Mouse (Mus musculus): ENCODE results near the gene Fxr1. TPM values are rescaled to one million over a fixed set of nuclear protein-coding genes. Genes with fewer than 3 reads are reported as not detected.
"Not testable (repeated sequence)": the region's sequence is repeated elsewhere in the genome, so short reads cannot be mapped to it uniquely, and the experiment has no call there.

Gene Fxr1
- polyA plus RNA-seq, 1 experiment = 491 TPM

DNA sequence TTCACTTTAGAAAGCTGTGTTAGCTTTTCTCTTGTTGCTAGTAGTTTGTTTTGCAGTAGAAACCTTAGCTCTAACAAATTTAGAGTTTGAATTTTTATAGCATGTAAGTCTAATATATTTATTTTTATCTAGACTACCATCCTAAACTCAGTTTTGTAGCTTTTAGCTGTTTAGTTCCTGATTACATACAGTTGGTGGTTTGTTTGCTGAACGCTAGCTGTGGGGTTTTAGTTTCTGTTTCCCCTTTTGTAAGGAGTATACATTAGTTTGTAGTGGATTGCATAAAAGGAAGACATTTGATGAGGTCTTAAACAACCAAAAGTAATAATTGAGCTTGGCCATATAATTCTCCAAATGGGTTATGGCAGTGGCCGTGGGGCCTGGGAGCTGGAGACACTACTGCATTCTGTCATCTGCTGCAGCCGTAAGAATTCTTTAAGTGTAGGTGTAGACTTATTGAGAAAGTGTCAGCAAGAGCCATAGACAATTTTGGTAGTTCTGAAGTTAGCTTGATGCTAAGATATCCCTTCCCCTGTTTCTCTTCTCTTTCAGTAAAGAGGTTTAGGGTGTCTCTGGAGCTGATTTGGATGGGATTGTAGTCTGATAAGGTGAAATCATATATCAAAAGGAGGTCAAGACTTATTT is 14.1 kb downstream of the Fxr1 start:
- H3K9me3 ChIP-seq (replicated peaks; ENCODE audit: control insufficient read depth, insufficient read depth, low read length, poor library complexity, severe bottlenecking) = no peaks in the 10 kb centered on the region
- TF ChIP-seq POLR2A (IDR thresholded peaks at IDR 0.05; ENCODE audit: insufficient read depth, low read length) (no peak), CTCF (IDR thresholded peaks at IDR 0.05; ENCODE audit: low read depth, low read length) (no peak), EP300 (IDR thresholded peaks at IDR 0.05; ENCODE audit: insufficient read depth, low read depth, low read length) (no peak)
- no peak overlapping the region for H3K9ac ChIP-seq (ENCODE audit: low read depth, poor library complexity, severe bottlenecking)
- H3K4me1 ChIP-seq (ENCODE audit: control insufficient read depth, insufficient read depth, low read length) = peaks cover 5% of the 10 kb centered on the region
- no peaks in the 10 kb centered on the region; the same call in 1 of the 2 replicates for H3K36me3 ChIP-seq (ENCODE audit: control insufficient read depth, insufficient read depth, low read length, poor library complexity, severe bottlenecking)
- no peak overlapping the region for H3K4me3 ChIP-seq (ENCODE audit: low read depth, low read length)
- H3K27ac ChIP-seq (ENCODE audit: insufficient read depth, low read length) = peak overlapping the region; percentile 56
- H3K27me3 ChIP-seq (ENCODE audit: control insufficient read depth, insufficient read depth, low read length, poor library complexity, severe bottlenecking) = no peaks in the 10 kb centered on the region

GRCm38 (mm10) chr3:34034803-34035202 is 15.1 kb downstream of the Fxr1 start:
- Histone ChIP-seq H3K9me3 (replicated peaks; ENCODE audit: control insufficient read depth, insufficient read depth, low read length, poor library complexity, severe bottlenecking) (no peaks in the 10 kb centered on the region), H3K9ac (ENCODE audit: low read depth, poor library complexity, severe bottlenecking) (no peak overlapping the region), H3K4me3 (ENCODE audit: low read depth, low read length) (no peak overlapping the region), H3K36me3 (ENCODE audit: control insufficient read depth, insufficient read depth, low read length, poor library complexity, severe bottlenecking) (peaks cover 3% of the 10 kb centered on the region), H3K27ac (ENCODE audit: insufficient read depth, low read length) (peak overlapping the region; percentile 56), H3K27me3 (ENCODE audit: control insufficient read depth, insufficient read depth, low read length, poor library complexity, severe bottlenecking) (no peaks in the 10 kb centered on the region), H3K4me1 (ENCODE audit: control insufficient read depth, insufficient read depth, low read length) (peaks cover 5% of the 10 kb centered on the region)
- TF ChIP-seq EP300 (IDR thresholded peaks at IDR 0.05; ENCODE audit: insufficient read depth, low read depth, low read length) = no peak
- no peak for TF ChIP-seq POLR2A (IDR thresholded peaks at IDR 0.05; ENCODE audit: insufficient read depth, low read length)
- TF ChIP-seq CTCF (IDR thresholded peaks at IDR 0.05; ENCODE audit: low read depth, low read length) = no peak

GRCm38 (mm10) chr3:34035706-34036105 is 16.0 kb downstream of the Fxr1 start:
- Histone ChIP-seq H3K4me3 (ENCODE audit: low read depth, low read length) (peak overlapping the region; percentile 51), H3K9ac (ENCODE audit: low read depth, poor library complexity, severe bottlenecking) (peak overlapping the region; percentile 78), H3K4me1 (ENCODE audit: control insufficient read depth, insufficient read depth, low read length) (peaks cover 5% of the 10 kb centered on the region), H3K36me3 (ENCODE audit: control insufficient read depth, insufficient read depth, low read length, poor library complexity, severe bottlenecking) (peaks cover 11% of the 10 kb centered on the region), H3K9me3 (replicated peaks; ENCODE audit: control insufficient read depth, insufficient read depth, low read length, poor library complexity, severe bottlenecking) (no peaks in the 10 kb centered on the region), H3K27me3 (ENCODE audit: control insufficient read depth, insufficient read depth, low read length, poor library complexity, severe bottlenecking) (no peaks in the 10 kb centered on the region), H3K27ac (ENCODE audit: insufficient read depth, low read length) (peak overlapping the region; percentile 83)
- TF ChIP-seq POLR2A (IDR thresholded peaks at IDR 0.05; ENCODE audit: insufficient read depth, low read length) = no peak
- TF ChIP-seq CTCF (IDR thresholded peaks at IDR 0.05; ENCODE audit: low read depth, low read length) = no peak
- TF ChIP-seq EP300 (IDR thresholded peaks at IDR 0.05; ENCODE audit: insufficient read depth, low read depth, low read length) = no peak

GRCm38 (mm10) chr3:34041990-34042389 is 22.2 kb downstream of the Fxr1 start:
- H3K9me3 ChIP-seq (replicated peaks; ENCODE audit: control insufficient read depth, insufficient read depth, low read length, poor library complexity, severe bottlenecking) = no peaks in the 10 kb centered on the region
- H3K27me3 ChIP-seq (ENCODE audit: control insufficient read depth, insufficient read depth, low read length, poor library complexity, severe bottlenecking) = no peaks in the 10 kb centered on the region
- peaks cover 46% of the 10 kb centered on the region for H3K36me3 ChIP-seq (ENCODE audit: control insufficient read depth, insufficient read depth, low read length, poor library complexity, severe bottlenecking)
- TF ChIP-seq EP300 (IDR thresholded peaks at IDR 0.05; ENCODE audit: insufficient read depth, low read depth, low read length) (no peak), CTCF (IDR thresholded peaks at IDR 0.05; ENCODE audit: low read depth, low read length) (no peak), POLR2A (IDR thresholded peaks at IDR 0.05; ENCODE audit: insufficient read depth, low read length) (no peak)
- H3K27ac ChIP-seq (ENCODE audit: insufficient read depth, low read length) = no peak overlapping the region
- no peak overlapping the region for H3K9ac ChIP-seq (ENCODE audit: low read depth, poor library complexity, severe bottlenecking)
- no peak overlapping the region for H3K4me3 ChIP-seq (ENCODE audit: low read depth, low read length)
- peaks cover 4% of the 10 kb centered on the region for H3K4me1 ChIP-seq (ENCODE audit: control insufficient read depth, insufficient read depth, low read length)

- H3K4me1 ChIP-seq (ENCODE audit: control insufficient read depth, insufficient read depth, low read length) = no peaks in the 10 kb centered on the region
- no peak for TF ChIP-seq POLR2A (IDR thresholded peaks at IDR 0.05; ENCODE audit: insufficient read depth, low read length)
- TF ChIP-seq CTCF (IDR thresholded peaks at IDR 0.05; ENCODE audit: low read depth, low read length) = no peak
- TF ChIP-seq EP300 (IDR thresholded peaks at IDR 0.05; ENCODE audit: insufficient read depth, low read depth, low read length) = no peak
- no peak overlapping the region for H3K27ac ChIP-seq (ENCODE audit: insufficient read depth, low read length)
- peaks cover 60% of the 10 kb centered on the region for H3K36me3 ChIP-seq (ENCODE audit: control insufficient read depth, insufficient read depth, low read length, poor library complexity, severe bottlenecking)
- H3K9ac ChIP-seq (ENCODE audit: low read depth, poor library complexity, severe bottlenecking) = no peak overlapping the region
- no peaks in the 10 kb centered on the region for H3K27me3 ChIP-seq (ENCODE audit: control insufficient read depth, insufficient read depth, low read length, poor library complexity, severe bottlenecking)
- no peaks in the 10 kb centered on the region for H3K9me3 ChIP-seq (replicated peaks; ENCODE audit: control insufficient read depth, insufficient read depth, low read length, poor library complexity, severe bottlenecking)
- no peak overlapping the region for H3K4me3 ChIP-seq (ENCODE audit: low read depth, low read length)
These were observed 42.6 kb downstream of the Fxr1 start for GRCm38 (mm10) chr3:34062352-34062751.

DNA sequence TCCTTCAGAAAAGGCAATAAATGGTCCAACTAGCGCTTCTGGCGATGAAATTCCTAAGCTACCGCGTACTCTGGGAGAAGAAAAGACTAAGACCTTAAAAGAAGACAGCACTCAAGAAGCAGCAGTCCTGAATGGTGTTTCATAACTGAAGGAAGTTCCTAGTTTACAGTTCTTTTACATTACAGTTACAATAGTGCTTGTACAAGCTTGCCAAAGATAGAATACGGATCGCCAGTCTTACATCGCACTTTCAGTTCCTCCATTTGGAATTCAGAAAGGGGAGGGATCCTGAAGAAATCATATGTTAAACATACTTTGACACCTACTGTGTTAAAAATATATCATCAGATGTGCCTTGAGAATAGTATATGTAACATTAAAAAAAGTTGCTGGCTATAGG is 49.2 kb downstream of the Fxr1 start:
- H3K27me3 ChIP-seq (ENCODE audit: control insufficient read depth, insufficient read depth, low read length, poor library complexity, severe bottlenecking); H3K4me1 ChIP-seq (ENCODE audit: control insufficient read depth, insufficient read depth, low read length); H3K27ac ChIP-seq (ENCODE audit: insufficient read depth, low read length); H3K4me3 ChIP-seq (ENCODE audit: low read depth, low read length); H3K9ac ChIP-seq (ENCODE audit: low read depth, poor library complexity, severe bottlenecking); H3K9me3 ChIP-seq (replicated peaks; ENCODE audit: control insufficient read depth, insufficient read depth, low read length, poor library complexity, severe bottlenecking): not testable (repeated sequence)
- peaks cover 52% of the 10 kb centered on the region for H3K36me3 ChIP-seq (ENCODE audit: control insufficient read depth, insufficient read depth, low read length, poor library complexity, severe bottlenecking)
